Mouse (Mus musculus): ENCODE measurements at regions not wholly inside any gene's neighbourhood (a gene's known extent, or its start where the extent isn't known, plus 50 kb on each side); places are given as distances from the start of the nearest gene placed in this dataset.

DNA sequence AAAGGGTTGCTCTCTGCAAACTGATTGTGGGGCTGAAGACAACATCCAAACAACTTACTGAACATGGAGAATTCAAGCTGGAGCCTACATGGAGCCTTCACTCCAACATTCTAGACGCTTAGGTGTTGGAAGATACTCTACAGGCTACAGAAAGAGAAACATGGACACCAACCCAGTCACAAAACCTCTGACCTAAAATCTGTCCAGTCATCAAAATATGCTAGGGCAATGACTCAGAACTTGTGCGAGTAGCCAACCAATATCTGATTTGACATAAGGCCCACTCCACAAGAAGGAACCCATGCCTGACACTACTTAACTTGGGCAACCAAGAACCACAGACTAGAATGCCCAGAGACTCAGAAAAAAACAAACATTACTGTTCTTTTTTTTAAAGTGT is 90.2 kb upstream of the Prep start:
- no peak overlapping the region for H3K4me3 ChIP-seq (replicated peaks; ENCODE audit: low read length)

DNA sequence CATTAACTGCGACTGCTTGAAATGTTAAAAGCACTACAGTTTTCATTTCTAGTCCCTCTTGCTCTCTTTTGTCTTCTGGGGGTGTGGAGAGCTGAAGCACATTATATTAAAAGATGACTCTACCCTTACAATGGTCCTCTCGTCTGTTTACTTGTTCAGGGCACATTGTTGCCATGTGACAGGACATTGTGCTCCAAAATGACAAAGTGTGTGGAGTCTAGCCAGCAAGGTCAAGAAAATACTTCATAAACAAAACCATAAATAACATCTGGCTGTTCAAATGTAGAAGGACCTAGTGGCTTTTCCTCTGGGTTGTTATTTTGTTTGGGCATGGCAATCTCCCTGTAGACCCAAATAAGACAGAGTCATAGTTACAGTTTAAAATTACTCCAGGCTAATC is 95.1 kb upstream of the Prep start:
- H3K27me3 ChIP-seq (ENCODE audit: control insufficient read depth, insufficient read depth, low read length), result no peaks in the 10 kb centered on the region
- no peak overlapping the region for H3K27ac ChIP-seq (ENCODE audit: low read length)
- H3K4me3 ChIP-seq (replicated peaks; ENCODE audit: low read length), result no peak overlapping the region
- whole genome bisulfite sequencing, result 72% methylated on average over 2 of the region's 2 CpGs
- H3K4me1 ChIP-seq (ENCODE audit: control insufficient read depth, insufficient read depth, low read length), result no peaks in the 10 kb centered on the region
- H3K9ac ChIP-seq (ENCODE audit: low read length), result no peak overlapping the region
- H3K4me2 ChIP-seq (ENCODE audit: low read depth, low read length), result no peak overlapping the region
- no peaks in the 10 kb centered on the region for H3K36me3 ChIP-seq (ENCODE audit: control insufficient read depth, insufficient read depth, low read length)
- ATAC-seq (ENCODE audit: insufficient read depth, low FRiP score), result no peak
- no peaks in the 10 kb centered on the region for H3K9me3 ChIP-seq (replicated peaks; ENCODE audit: control insufficient read depth, low read length)

More for the DNA sequence above, 90.2 kb upstream of the Prep start:
- H3K27me3 ChIP-seq (ENCODE audit: control insufficient read depth, insufficient read depth, low read length), result no peaks in the 10 kb centered on the region
- H3K36me3 ChIP-seq (ENCODE audit: control insufficient read depth, insufficient read depth, low read length), result no peaks in the 10 kb centered on the region
- peaks cover 3% of the 10 kb centered on the region; the same call in 1 of the 2 replicates for H3K9me3 ChIP-seq (replicated peaks; ENCODE audit: control insufficient read depth, low read length)
- WGBS, result 94% methylated on average over 2 of the region's 2 CpGs
- H3K27ac ChIP-seq (ENCODE audit: low read length), result no peak overlapping the region
- no peak overlapping the region for H3K9ac ChIP-seq (ENCODE audit: low read length)
- 0 out of 2 replicates have a peak, but pooled peaks cover 3% of the 10 kb centered on the region for H3K4me1 ChIP-seq (ENCODE audit: control insufficient read depth, insufficient read depth, low read length)
- no peak overlapping the region for H3K4me2 ChIP-seq (ENCODE audit: low read depth, low read length)
- ATAC-seq (ENCODE audit: insufficient read depth, low FRiP score), result no peak

DNA sequence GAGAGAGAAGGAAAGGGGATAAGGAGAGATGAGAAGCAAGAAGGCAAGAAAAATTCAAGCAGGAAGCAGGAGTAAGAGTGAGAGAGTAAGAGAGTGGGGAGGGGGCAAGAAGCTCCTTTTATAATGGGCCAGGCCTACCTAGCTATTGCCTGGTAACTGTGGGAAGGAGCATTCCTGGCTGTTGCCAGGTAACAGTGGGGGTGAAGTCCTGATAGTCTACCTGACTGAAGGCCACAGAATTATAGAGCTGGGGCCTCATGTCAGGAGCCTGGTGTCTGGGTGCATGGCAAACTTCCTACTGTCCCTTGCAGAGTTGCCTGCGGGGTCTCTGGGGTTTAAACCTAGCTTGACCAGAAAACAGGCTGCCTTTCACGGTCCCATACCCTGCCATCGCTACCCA is 107.0 kb upstream of the Prep start:
- H3K9ac ChIP-seq (ENCODE audit: low read length), result no peak overlapping the region
- H3K27ac ChIP-seq (ENCODE audit: low read length), result no peak overlapping the region
- no peaks in the 10 kb centered on the region for H3K36me3 ChIP-seq (ENCODE audit: control insufficient read depth, insufficient read depth, low read length)
- H3K4me3 ChIP-seq (replicated peaks; ENCODE audit: low read length), result no peak overlapping the region
- no peaks in the 10 kb centered on the region for H3K27me3 ChIP-seq (ENCODE audit: control insufficient read depth, insufficient read depth, low read length)
- no peaks in the 10 kb centered on the region for H3K4me1 ChIP-seq (ENCODE audit: control insufficient read depth, insufficient read depth, low read length)
- no peaks in the 10 kb centered on the region for H3K9me3 ChIP-seq (replicated peaks; ENCODE audit: control insufficient read depth, low read length)
- no peak for ATAC-seq (ENCODE audit: insufficient read depth, low FRiP score)
- 86% methylated on average over 3 of the region's 3 CpGs for WGBS
- no peak overlapping the region for H3K4me2 ChIP-seq (ENCODE audit: low read depth, low read length)

DNA sequence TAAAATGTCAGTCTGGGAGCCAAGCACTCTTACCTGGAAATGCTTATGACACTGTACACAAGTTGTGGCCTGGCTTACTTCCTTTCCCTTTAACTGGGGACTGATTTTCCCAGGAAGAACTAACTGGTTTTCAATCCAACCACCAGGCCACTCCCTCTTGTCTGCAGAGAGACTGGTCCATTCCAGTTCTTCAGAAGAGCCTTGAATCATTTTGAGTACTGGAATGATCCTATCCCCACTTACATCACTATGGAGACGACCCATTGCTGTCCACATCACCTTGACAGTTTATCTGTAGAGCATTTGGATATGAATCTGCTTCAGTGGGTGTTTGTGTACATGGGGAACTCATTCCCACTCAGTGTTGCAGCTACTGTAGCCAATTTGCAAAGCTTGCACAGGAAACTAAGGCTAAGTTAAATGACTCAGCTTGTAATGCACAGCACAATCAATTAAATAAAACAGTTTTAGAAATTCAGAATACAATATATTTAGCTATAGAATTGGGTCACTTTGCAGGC is 121.7 kb upstream of the Prep start:
- ATAC-seq (ENCODE audit: insufficient read depth, low FRiP score), result no peak
- Histone ChIP-seq H3K27ac (ENCODE audit: low read length) (no peak overlapping the region), H3K9ac (ENCODE audit: low read length) (no peak overlapping the region), H3K4me1 (ENCODE audit: control insufficient read depth, insufficient read depth, low read length) (no peaks in the 10 kb centered on the region), H3K27me3 (ENCODE audit: control insufficient read depth, insufficient read depth, low read length) (no peaks in the 10 kb centered on the region), H3K36me3 (ENCODE audit: control insufficient read depth, insufficient read depth, low read length) (no peaks in the 10 kb centered on the region), H3K4me3 (replicated peaks; ENCODE audit: low read length) (no peak overlapping the region), H3K4me2 (ENCODE audit: low read depth, low read length) (no peak overlapping the region), H3K9me3 (replicated peaks; ENCODE audit: control insufficient read depth, low read length) (no peaks in the 10 kb centered on the region)
- WGBS, result 52% methylated on average over 1 of the region's 1 CpGs

DNA sequence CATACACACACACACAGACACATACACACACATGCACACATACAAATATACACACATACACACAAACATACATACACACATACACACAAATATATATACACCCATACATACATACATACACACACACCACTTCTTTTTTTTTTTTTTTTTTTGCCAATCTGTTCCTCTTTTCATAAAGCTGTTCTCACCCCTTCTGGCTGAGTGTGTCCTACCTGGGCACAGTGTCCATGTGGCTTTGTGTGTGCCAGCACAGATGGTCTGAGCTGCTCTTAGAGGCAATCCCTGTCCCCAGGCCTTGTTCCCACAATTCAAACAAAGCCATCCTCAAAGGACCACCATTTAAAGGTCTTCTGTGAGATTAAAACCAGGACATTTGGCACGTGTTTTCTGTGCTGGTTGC is 127.6 kb upstream of the Prep start:
- Histone ChIP-seq H3K27me3 (ENCODE audit: control insufficient read depth, insufficient read depth, low read length) (no peaks in the 10 kb centered on the region), H3K9ac (ENCODE audit: low read length) (no peak overlapping the region), H3K4me1 (ENCODE audit: control insufficient read depth, insufficient read depth, low read length) (no peaks in the 10 kb centered on the region), H3K27ac (ENCODE audit: low read length) (no peak overlapping the region), H3K9me3 (replicated peaks; ENCODE audit: control insufficient read depth, low read length) (no peaks in the 10 kb centered on the region), H3K36me3 (ENCODE audit: control insufficient read depth, insufficient read depth, low read length) (no peaks in the 10 kb centered on the region), H3K4me2 (ENCODE audit: low read depth, low read length) (no peak overlapping the region), H3K4me3 (replicated peaks; ENCODE audit: low read length) (no peak overlapping the region)
- WGBS, result 49% methylated on average over 1 of the region's 1 CpGs
- no peak for ATAC-seq (ENCODE audit: insufficient read depth, low FRiP score)

DNA sequence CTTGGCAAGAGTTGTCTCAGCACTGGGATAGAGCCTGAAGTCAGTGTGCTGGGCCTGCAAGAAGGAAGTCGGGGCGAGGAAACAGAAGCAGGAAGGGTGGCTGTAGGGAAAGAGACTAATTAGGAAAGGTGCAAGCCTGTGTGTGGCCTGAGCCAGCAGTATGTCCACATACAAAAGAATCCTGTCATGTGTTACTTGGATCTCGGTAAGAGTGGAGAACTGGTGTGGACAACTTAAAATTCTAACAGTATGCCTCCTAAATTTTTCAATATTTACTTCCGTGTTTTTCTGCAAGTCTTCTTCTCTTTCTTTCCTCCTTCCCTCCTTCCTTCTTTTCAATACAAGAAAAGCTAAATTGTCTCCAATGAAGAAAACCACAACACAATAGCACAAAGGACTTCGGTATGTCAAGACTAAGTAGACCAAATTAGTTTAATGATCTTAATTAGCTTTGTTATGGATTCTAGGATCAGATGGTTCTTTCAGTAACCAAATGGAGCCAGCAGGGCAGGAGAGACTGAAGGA is 130.0 kb upstream of the Prep start:
- H3K27ac ChIP-seq (ENCODE audit: low read length), result no peak overlapping the region
- H3K36me3 ChIP-seq (ENCODE audit: control insufficient read depth, insufficient read depth, low read length), result no peaks in the 10 kb centered on the region
- H3K4me3 ChIP-seq (replicated peaks; ENCODE audit: low read length), result no peak overlapping the region
- no peaks in the 10 kb centered on the region for H3K9me3 ChIP-seq (replicated peaks; ENCODE audit: control insufficient read depth, low read length)
- no peak overlapping the region for H3K4me2 ChIP-seq (ENCODE audit: low read depth, low read length)
- WGBS, result 86% methylated on average over 5 of the region's 5 CpGs
- H3K27me3 ChIP-seq (ENCODE audit: control insufficient read depth, insufficient read depth, low read length), result no peaks in the 10 kb centered on the region
- H3K9ac ChIP-seq (ENCODE audit: low read length), result no peak overlapping the region
- no peak for ATAC-seq (ENCODE audit: insufficient read depth, low FRiP score)
- no peaks in the 10 kb centered on the region for H3K4me1 ChIP-seq (ENCODE audit: control insufficient read depth, insufficient read depth, low read length)

DNA sequence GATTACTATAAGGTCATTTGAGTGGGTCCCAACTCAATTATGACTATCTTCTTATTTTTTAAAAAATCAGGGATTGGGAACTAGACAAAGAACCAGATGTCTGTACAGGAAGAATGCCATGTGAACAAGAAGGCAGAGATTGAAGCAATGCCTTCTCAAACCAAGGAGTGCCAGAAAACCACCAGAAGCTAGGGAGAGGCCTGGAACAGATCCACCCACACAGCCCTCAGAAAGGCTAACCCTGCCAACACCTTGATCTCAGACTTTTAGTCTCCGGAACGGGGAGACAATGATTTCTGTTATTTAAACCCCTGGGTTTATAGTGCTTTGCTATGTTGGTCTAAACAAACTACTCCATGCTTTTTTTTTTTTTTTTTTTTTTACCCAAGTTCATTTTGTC is 136.2 kb upstream of the Prep start:
- ATAC-seq (ENCODE audit: insufficient read depth, low FRiP score), result no peak
- no peaks in the 10 kb centered on the region for H3K9me3 ChIP-seq (replicated peaks; ENCODE audit: control insufficient read depth, low read length)
- no peaks in the 10 kb centered on the region for H3K27me3 ChIP-seq (ENCODE audit: control insufficient read depth, insufficient read depth, low read length)
- 74% methylated on average over 2 of the region's 2 CpGs for WGBS
- H3K9ac ChIP-seq (ENCODE audit: low read length), result no peak overlapping the region
- H3K4me1 ChIP-seq (ENCODE audit: control insufficient read depth, insufficient read depth, low read length), result no peaks in the 10 kb centered on the region
- H3K27ac ChIP-seq (ENCODE audit: low read length), result no peak overlapping the region
- no peaks in the 10 kb centered on the region for H3K36me3 ChIP-seq (ENCODE audit: control insufficient read depth, insufficient read depth, low read length)
- no peak overlapping the region for H3K4me2 ChIP-seq (ENCODE audit: low read depth, low read length)
- H3K4me3 ChIP-seq (replicated peaks; ENCODE audit: low read length), result no peak overlapping the region

DNA sequence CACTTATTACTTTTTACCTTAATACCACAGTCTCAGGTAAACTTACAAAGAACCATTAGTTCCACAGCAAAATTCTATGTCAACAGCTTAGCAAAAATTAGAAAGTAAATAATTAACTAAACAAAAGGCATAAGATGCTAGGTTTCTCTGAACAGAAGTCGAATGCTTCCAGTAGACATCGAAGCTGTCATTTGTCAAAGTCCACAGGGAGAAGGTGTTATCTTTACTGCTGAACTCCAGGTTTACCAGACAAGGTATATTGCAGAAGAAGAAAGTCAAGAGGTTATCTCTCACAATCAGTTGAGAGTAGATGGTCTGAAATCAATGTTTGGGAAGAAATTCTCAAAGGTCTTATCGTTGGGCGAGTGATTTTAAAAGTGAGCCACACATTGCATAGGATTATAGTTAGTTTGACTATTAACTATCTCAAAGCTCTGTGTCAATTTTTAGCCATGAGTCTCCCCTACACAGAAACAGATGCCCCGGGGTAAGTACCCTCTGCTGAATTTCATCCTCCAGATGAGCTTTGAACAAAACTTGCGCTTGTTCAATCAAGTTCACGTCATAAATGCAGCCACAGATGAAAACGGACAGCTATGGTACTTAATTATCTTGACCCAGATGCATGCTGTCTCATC is 153.1 kb upstream of the Prep start:
- Histone ChIP-seq H3K36me3 (ENCODE audit: control insufficient read depth, insufficient read depth, low read length) (no peaks in the 10 kb centered on the region), H3K27ac (ENCODE audit: low read length) (no peak overlapping the region), H3K4me3 (replicated peaks; ENCODE audit: low read length) (no peak overlapping the region), H3K9me3 (replicated peaks; ENCODE audit: control insufficient read depth, low read length) (no peaks in the 10 kb centered on the region), H3K9ac (ENCODE audit: low read length) (no peak overlapping the region), H3K4me1 (ENCODE audit: control insufficient read depth, insufficient read depth, low read length) (no peaks in the 10 kb centered on the region), H3K4me2 (ENCODE audit: low read depth, low read length) (no peak overlapping the region), H3K27me3 (ENCODE audit: control insufficient read depth, insufficient read depth, low read length) (no peaks in the 10 kb centered on the region)
- WGBS, result 50% methylated on average over 8 of the region's 8 CpGs
- no peak for ATAC-seq (ENCODE audit: insufficient read depth, low FRiP score)

DNA sequence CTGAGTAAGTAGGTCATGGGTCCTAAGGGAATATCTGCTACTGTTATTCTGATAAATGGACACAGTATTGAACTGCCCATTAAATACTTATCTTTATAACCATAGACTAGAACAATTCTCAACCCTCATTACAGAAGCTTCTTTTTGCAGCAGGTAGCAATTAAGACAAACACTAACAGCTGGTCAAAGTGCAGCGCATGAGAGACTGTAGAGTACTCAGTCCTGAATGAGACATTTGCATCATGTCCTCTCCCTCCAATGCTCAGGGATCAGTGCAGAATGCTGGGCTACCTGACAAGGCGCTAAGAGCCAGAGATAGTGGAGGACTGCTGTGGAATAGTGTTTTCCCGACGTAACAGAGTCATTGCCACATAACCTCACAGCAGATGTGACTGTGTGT is 162.5 kb upstream of the Prep start:
- no peaks in the 10 kb centered on the region for H3K36me3 ChIP-seq (ENCODE audit: control insufficient read depth, insufficient read depth, low read length)
- H3K27ac ChIP-seq (ENCODE audit: low read length), result no peak overlapping the region
- H3K9ac ChIP-seq (ENCODE audit: low read length), result no peak overlapping the region
- H3K9me3 ChIP-seq (replicated peaks; ENCODE audit: control insufficient read depth, low read length), result no peaks in the 10 kb centered on the region
- no peaks in the 10 kb centered on the region for H3K27me3 ChIP-seq (ENCODE audit: control insufficient read depth, insufficient read depth, low read length)
- H3K4me3 ChIP-seq (replicated peaks; ENCODE audit: low read length), result no peak overlapping the region
- no peaks in the 10 kb centered on the region for H3K4me1 ChIP-seq (ENCODE audit: control insufficient read depth, insufficient read depth, low read length)
- H3K4me2 ChIP-seq (ENCODE audit: low read depth, low read length), result no peak overlapping the region
- WGBS, result 92% methylated on average over 4 of the region's 4 CpGs
- no peak for ATAC-seq (ENCODE audit: insufficient read depth, low FRiP score)

All from stomach, embryonic 16.5 days (tissue).